Mouse (Mus musculus): ENCODE measurements around the gene Cmah. TPM values are rescaled to one million over a fixed set of nuclear protein-coding genes. Genes with fewer than 3 reads are reported as not detected.

The Cmah gene
- total RNA-seq, 2 experiments from 2014 or later = 2.7 to 5.8 TPM

- ATAC-seq (ENCODE audit: poor library complexity, severe bottlenecking) = peak; percentile 49
Observed at GRCm38 (mm10) chr13:24414635-24415206, 87.5 kb downstream of the Cmah start.

GRCm38 (mm10) chr13:24415506-24416206 lies 88.5 kb downstream of the Cmah start:
- peak; percentile 13; the same call in 1 of the 2 replicates for ATAC-seq (ENCODE audit: poor library complexity, severe bottlenecking)

- peak; percentile 56 for ATAC-seq (ENCODE audit: poor library complexity, severe bottlenecking)
Observed at GRCm38 (mm10) chr13:24416409-24416808, 89.2 kb downstream of the Cmah start.

GRCm38 (mm10) chr13:24418024-24418423 lies 90.8 kb downstream of the Cmah start:
- no peak for ATAC-seq (ENCODE audit: poor library complexity, severe bottlenecking)

- ATAC-seq (ENCODE audit: poor library complexity, severe bottlenecking) = no peak
Observed at GRCm38 (mm10) chr13:24418814-24419213, 91.6 kb downstream of the Cmah start.

- ATAC-seq (ENCODE audit: poor library complexity, severe bottlenecking) = peak; percentile 41
Observed at GRCm38 (mm10) chr13:24419560-24420250, 92.5 kb downstream of the Cmah start.

GRCm38 (mm10) chr13:24421987-24422386 lies 94.8 kb downstream of the Cmah start:
- no peak for ATAC-seq (ENCODE audit: poor library complexity, severe bottlenecking)

GRCm38 (mm10) chr13:24430215-24430614 lies 103.0 kb downstream of the Cmah start:
- no peak for ATAC-seq (ENCODE audit: poor library complexity, severe bottlenecking)

- ATAC-seq (ENCODE audit: poor library complexity, severe bottlenecking) = no peak
Observed at GRCm38 (mm10) chr13:24431593-24431992, 104.4 kb downstream of the Cmah start.

- ATAC-seq (ENCODE audit: poor library complexity, severe bottlenecking) = peak; percentile 76
Observed at GRCm38 (mm10) chr13:24442272-24442671, 115.1 kb downstream of the Cmah start.

- no peak for ATAC-seq (ENCODE audit: poor library complexity, severe bottlenecking)
Observed at GRCm38 (mm10) chr13:24443763-24444347, 116.7 kb downstream of the Cmah start.

GRCm38 (mm10) chr13:24444709-24445108 lies 117.5 kb downstream of the Cmah start:
- ATAC-seq (ENCODE audit: poor library complexity, severe bottlenecking) = peak; percentile 86

GRCm38 (mm10) chr13:24445166-24445565 lies 118.0 kb downstream of the Cmah start:
- peak; percentile 23; the same call in 1 of the 2 replicates for ATAC-seq (ENCODE audit: poor library complexity, severe bottlenecking)

GRCm38 (mm10) chr13:24446081-24446480 lies 118.9 kb downstream of the Cmah start:
- ATAC-seq (ENCODE audit: poor library complexity, severe bottlenecking) = no peak

- ATAC-seq (ENCODE audit: poor library complexity, severe bottlenecking) = no peak
Observed at GRCm38 (mm10) chr13:24447043-24447442, 119.8 kb downstream of the Cmah start.

- no peak for ATAC-seq (ENCODE audit: poor library complexity, severe bottlenecking)
Observed at GRCm38 (mm10) chr13:24448578-24448977, 121.4 kb downstream of the Cmah start.

- ATAC-seq (ENCODE audit: poor library complexity, severe bottlenecking) = no peak
Observed at GRCm38 (mm10) chr13:24451455-24451854, 124.3 kb downstream of the Cmah start.

- ATAC-seq (ENCODE audit: poor library complexity, severe bottlenecking) = no peak
Observed at GRCm38 (mm10) chr13:24453737-24454136, 126.5 kb downstream of the Cmah start.

GRCm38 (mm10) chr13:24456385-24456784 lies 129.2 kb downstream of the Cmah start:
- no peak for ATAC-seq (ENCODE audit: poor library complexity, severe bottlenecking)

GRCm38 (mm10) chr13:24460517-24460916 lies 133.3 kb downstream of the Cmah start:
- ATAC-seq (ENCODE audit: poor library complexity, severe bottlenecking) = no peak

- no peak for ATAC-seq (ENCODE audit: poor library complexity, severe bottlenecking)
Observed at GRCm38 (mm10) chr13:24463767-24464166, 136.6 kb downstream of the Cmah start.

Measured in megakaryocyte, adult 5-6 weeks (primary cell).